Mouse (Mus musculus) adrenal gland, adult 18-20 months (tissue): ENCODE data around the gene Faiml. TPM values are rescaled to one million over a fixed set of nuclear protein-coding genes. Genes with fewer than 3 reads are reported as not detected.

Experiments
- DNase-seq, 2 experiments: peaks; one replicate each; pipeline ENCODE4 v3.0.0; 2021 to 2022; ENCODE audit warnings: low spot score in 2 of 2
- total RNA-seq, 2 experiments: library from RNA; stranded (reverse); gene quantifications; 1 replicate in 1 of 2; 2 replicates in 1 of 2; pipeline ENCODE4 v1.2.3; 2021

Faiml gene
- total RNA-seq, 2 experiments from 2014 or later: not detected

DNA sequence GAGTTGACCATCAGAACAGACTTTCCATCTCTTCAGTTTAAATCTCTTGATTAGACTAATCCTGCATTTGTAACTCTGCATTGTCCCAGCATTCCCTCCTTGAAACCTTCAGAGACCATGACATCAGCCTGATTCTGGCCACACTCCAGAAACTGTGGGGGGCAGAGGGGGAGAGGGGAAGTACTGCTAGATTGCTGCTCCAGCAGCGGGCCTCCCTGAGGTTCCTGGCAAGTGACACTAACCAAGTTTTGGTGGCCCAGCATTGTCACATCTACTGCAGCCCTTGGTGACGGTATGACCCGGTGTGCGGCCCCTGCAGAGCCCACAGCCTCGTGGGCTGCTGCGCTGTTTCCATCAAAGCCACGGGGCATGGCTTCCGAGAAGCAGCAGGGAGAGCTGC lies 56.8 kb downstream of the Faiml start:
- no peak for DNase-seq

Other genes starting within 250 kb of the Faiml start
- gene Gm1123, start 201.5 kb downstream of the Faiml start, total RNA-seq: not detected
- 10 to 100 TPM; 15.9 to 24.3 TPM for gene Pik3cb, start 96.6 kb downstream of the Faiml start, total RNA-seq
- 1 to 10 TPM; 5.8 to 8.3 TPM for gene Cep70, start 6.1 kb upstream of the Faiml start, total RNA-seq
- 1 to 10 TPM in 1 of 2 experiments, under 1 TPM in 1; 0.36 to 1.3 TPM for gene Esyt3, start 121.3 kb upstream of the Faiml start, total RNA-seq
- 10 to 100 TPM; 59.9 to 92.3 TPM for gene Mras, start 200.1 kb upstream of the Faiml start, total RNA-seq
- not detected for gene Nme9, start 214.2 kb upstream of the Faiml start, total RNA-seq